Mouse (Mus musculus) cerebellum, adult 2 months (tissue): ENCODE results near the gene BC025446.

Experiments used
- CTCF ChIP-seq: fragments of 200-500 bp; IDR thresholded peaks from 2 replicates; pipeline ENCODE4 v1.5.1; 2011; ENCODE audit warnings: low read depth, mild to moderate bottlenecking, control low read depth, low read length, moderate library complexity, borderline replicate concordance; ENCODE audit not compliant: insufficient read depth
- POLR2A ChIP-seq: fragments of 200-500 bp; IDR thresholded peaks from 2 replicates; pipeline ENCODE4 v1.6.1; 2011; ENCODE audit warnings: low read length, control low read depth, borderline replicate concordance; ENCODE audit not compliant: insufficient read depth

DNA sequence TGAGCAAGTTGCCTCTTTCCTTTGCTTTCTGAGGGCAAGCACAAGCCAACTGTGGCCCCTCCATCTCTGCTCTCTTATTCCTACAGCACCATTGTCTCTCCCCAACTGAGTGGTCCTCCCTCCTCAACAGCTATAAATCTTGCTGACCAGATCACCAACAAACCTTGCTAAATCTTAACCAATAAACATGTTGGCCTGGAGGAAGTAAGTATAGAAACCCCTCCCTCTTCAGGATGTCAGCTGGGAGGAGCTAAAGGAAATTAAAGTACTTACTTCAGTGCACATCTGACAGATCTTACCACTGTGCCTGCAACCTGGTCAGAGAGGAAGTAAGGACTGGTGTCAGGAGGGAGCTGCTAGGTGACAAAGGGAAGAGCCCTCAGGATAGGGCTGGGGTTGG, 51.9 kb downstream of the BC025446 start, which contains the start of gene Ly6f:
- TF ChIP-seq CTCF, result no peak
- TF ChIP-seq POLR2A, result no peak
